Mouse (Mus musculus): ENCODE data around the gene Tspyl1. TPM values are rescaled to one million over a fixed set of nuclear protein-coding genes. Genes with fewer than 3 reads are reported as not detected.

Gene Tspyl1
- polyA plus RNA-seq, 1 experiment from 2014 or later, result 83.2 TPM

DNA sequence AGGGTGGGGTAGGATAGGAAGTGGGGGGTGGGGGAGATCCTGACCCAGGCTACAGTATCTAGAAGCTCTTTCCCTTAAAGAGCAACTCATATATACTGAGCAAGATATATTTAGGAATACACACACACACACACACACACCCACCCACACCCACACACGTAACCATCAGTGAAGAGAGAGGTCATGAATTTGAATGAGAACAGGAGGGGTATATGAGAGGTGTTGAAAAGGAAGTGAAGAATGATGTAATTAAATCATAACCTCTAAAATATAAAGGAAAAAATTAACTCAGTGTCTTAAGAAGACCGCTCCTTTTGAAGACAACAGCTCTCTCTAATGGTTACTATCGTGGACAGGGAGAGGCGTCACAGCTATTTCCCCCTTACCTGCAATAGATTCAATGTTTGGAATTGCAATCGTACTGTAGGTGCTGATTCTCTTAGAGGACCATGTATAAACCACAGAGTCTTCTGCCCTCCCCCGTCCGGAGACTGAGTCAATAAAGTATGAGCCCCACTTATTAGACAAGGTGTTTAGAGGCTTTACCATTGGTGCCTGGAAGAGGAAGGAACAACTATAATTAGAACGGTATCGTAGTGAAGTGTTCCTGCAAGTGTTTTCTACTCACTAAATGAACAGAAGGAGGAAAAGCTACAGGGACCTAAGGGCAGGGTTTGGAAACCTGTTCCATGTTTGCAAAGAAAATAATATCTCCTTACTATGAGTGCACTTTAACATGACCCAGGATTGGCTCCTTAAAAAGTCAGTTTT lies 28.1 kb downstream of the Tspyl1 start:
- no peaks in the 10 kb centered on the region for H3K9me3 ChIP-seq
- WGBS, result 75% methylated on average over 9 of the region's 9 CpGs
- no peak for ATAC-seq (ENCODE audit: insufficient number of reproducible peaks, low FRiP score, low TSS enrichment, low read depth)
- no peak overlapping the region for H3K27ac ChIP-seq
- no peak overlapping the region for H3K4me2 ChIP-seq
- no peaks in the 10 kb centered on the region for H3K4me1 ChIP-seq
- H3K9ac ChIP-seq, result no peak overlapping the region
- no peak overlapping the region for H3K4me3 ChIP-seq
- no peaks in the 10 kb centered on the region for H3K27me3 ChIP-seq
- peaks cover 8% of the 10 kb centered on the region; the same call in 1 of the 2 replicates for H3K36me3 ChIP-seq

DNA sequence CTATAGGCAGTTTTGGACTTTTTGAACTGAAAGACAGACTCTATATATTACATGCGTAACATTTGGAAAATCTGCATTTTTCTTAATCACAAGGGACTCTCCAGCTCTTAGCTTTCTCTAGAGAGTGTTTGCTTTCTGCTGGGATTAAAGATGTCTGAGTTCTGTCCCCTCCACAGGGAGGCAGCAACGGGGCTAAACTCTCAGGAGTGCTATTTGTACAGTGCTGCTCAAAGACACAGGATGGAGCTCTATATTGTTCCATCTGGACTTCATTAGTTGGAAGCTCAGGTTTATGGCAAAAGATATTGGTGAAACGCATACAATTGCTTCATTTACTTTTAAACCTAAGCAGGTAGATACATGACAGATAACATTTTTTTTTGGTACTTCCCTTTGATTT lies 30.5 kb downstream of the Tspyl1 start:
- Histone ChIP-seq H3K9me3 (no peaks in the 10 kb centered on the region), H3K27ac (no peak overlapping the region), H3K9ac (no peak overlapping the region), H3K4me2 (no peak overlapping the region), H3K4me1 (peaks cover 4% of the 10 kb centered on the region; the same call in 1 of the 2 replicates), H3K36me3 (peaks cover 8% of the 10 kb centered on the region; the same call in 1 of the 2 replicates), H3K4me3 (no peak overlapping the region), H3K27me3 (no peaks in the 10 kb centered on the region)
- ATAC-seq (ENCODE audit: insufficient number of reproducible peaks, low FRiP score, low TSS enrichment, low read depth), result no peak
- WGBS, result 38% methylated on average over 3 of the region's 3 CpGs

DNA sequence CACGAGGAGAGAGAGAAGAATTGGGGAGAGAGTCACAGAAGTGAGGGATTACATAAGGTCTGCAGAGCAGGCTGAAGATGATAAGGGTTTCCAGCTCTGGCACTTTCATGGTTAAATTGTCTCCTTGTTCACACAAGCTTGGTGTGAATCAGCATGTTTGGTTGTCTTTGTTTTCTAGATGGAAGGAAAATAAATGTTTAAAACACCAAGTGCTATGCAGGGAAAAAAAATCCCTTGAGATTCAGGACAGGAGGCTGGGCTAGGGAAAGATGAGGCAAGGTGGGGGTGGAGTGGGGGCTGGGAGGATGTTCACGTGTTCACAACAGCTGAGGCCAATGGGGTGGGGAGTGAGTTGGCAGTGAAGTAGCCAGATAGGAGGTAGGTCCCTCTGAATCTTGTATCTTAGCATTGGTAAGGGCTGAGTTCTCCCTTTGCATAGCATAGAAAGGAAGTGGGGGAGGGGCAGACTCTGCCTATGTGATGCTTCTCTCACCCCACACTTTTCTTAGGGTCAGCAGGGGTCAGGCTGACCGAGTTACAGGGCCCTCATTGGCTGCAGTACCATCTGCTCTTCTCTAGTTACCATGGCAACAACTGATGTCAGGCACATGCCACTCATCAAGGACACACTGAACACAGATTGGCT lies 34.7 kb downstream of the Tspyl1 start:
- ATAC-seq (ENCODE audit: insufficient number of reproducible peaks, low FRiP score, low TSS enrichment, low read depth), result no peak
- H3K27me3 ChIP-seq, result no peaks in the 10 kb centered on the region
- no peaks in the 10 kb centered on the region for H3K9me3 ChIP-seq
- H3K4me3 ChIP-seq, result no peak overlapping the region
- H3K36me3 ChIP-seq, result 0 out of 2 replicates have a peak, but pooled peaks cover 6% of the 10 kb centered on the region
- H3K27ac ChIP-seq, result no peak overlapping the region
- peaks cover 4% of the 10 kb centered on the region; the same call in 1 of the 2 replicates for H3K4me1 ChIP-seq
- 4% methylated on average over 3 of the region's 3 CpGs for WGBS
- H3K4me2 ChIP-seq, result no peak overlapping the region
- no peak overlapping the region for H3K9ac ChIP-seq

DNA sequence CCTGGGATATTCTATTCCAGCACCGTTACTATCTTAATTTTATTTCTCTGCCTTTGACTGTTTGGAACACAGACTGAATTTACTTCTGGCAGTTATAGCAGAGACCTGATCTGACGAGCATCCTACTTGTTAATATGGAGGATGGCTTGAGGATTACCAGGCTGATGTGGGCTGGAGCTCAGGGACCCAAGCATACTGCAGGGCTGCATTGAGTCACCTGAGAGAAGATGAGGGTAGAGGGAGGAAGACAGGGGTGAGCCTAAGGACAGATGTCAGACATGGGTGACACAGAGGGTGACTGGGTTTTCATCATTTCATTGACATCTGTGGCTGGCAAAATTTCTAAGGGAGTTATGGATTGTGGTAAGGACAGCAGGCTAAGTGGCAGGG lies 35.2 kb downstream of the Tspyl1 start:
- peaks cover 4% of the 10 kb centered on the region; the same call in 1 of the 2 replicates for H3K4me1 ChIP-seq
- no peak overlapping the region for H3K4me2 ChIP-seq
- ATAC-seq (ENCODE audit: insufficient number of reproducible peaks, low FRiP score, low TSS enrichment, low read depth), result no peak
- no peaks in the 10 kb centered on the region for H3K27me3 ChIP-seq
- no peaks in the 10 kb centered on the region for H3K9me3 ChIP-seq
- 0 out of 2 replicates have a peak, but pooled peaks cover 4% of the 10 kb centered on the region for H3K36me3 ChIP-seq
- WGBS, result 34% methylated on average over 2 of the region's 2 CpGs
- H3K9ac ChIP-seq, result no peak overlapping the region
- no peak overlapping the region for H3K4me3 ChIP-seq
- no peak overlapping the region for H3K27ac ChIP-seq

DNA sequence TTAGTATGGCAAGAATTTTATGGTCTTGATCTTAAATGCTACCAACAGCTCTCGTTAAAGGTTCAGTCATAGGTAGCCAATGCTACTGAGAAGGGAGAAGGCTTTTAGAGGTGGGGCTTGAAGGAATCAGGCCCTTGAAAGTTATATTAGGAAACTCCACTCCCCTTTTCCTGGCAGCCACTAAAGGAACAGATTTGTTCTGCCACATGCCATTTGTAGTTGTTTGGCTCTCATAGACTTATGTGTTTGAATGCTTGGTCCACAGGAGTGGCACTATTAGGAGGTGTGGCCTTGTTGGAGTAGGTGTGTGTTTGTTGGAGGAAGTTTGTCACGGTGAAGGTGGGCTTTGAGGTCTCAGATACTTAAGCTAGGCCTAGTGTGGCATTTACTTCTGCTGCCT lies 38.8 kb downstream of the Tspyl1 start:
- H3K27me3 ChIP-seq, result no peaks in the 10 kb centered on the region
- 0 out of 2 replicates have a peak, but pooled peaks cover 4% of the 10 kb centered on the region for H3K36me3 ChIP-seq
- H3K9ac ChIP-seq, result no peak overlapping the region
- peaks cover 4% of the 10 kb centered on the region; the same call in 1 of the 2 replicates for H3K4me1 ChIP-seq
- no peak overlapping the region for H3K4me3 ChIP-seq
- no peak overlapping the region for H3K4me2 ChIP-seq
- no peak overlapping the region for H3K27ac ChIP-seq
- ATAC-seq (ENCODE audit: insufficient number of reproducible peaks, low FRiP score, low TSS enrichment, low read depth), result no peak
- WGBS, result 67% methylated on average over 2 of the region's 2 CpGs
- no peaks in the 10 kb centered on the region for H3K9me3 ChIP-seq

DNA sequence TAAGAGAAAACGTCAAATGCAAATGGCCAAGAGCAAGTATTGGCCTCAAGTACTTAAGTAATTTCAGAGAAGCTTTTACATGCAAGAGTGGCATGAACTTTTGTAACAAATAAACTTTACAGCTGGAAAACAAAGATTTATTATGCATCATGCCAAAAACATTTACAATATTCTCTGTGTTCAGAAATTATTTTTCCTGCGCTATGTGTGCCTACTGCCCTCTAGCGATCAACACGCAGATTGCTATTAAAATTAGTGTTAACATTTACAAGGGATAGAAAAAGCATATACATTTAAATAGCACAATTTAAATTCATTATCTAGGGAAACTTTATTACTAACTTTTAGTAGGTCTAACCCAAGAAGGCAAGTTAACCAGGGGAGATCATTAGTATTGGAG lies 44.7 kb downstream of the Tspyl1 start:
- H3K4me3 ChIP-seq, result no peak overlapping the region
- 0 out of 2 replicates have a peak, but pooled peaks cover 3% of the 10 kb centered on the region for H3K36me3 ChIP-seq
- no peaks in the 10 kb centered on the region for H3K4me1 ChIP-seq
- H3K9ac ChIP-seq, result no peak overlapping the region
- no peaks in the 10 kb centered on the region for H3K27me3 ChIP-seq
- H3K27ac ChIP-seq, result no peak overlapping the region
- no peak overlapping the region for H3K4me2 ChIP-seq
- 15% methylated on average over 4 of the region's 4 CpGs for WGBS
- no peaks in the 10 kb centered on the region for H3K9me3 ChIP-seq
- ATAC-seq (ENCODE audit: insufficient number of reproducible peaks, low FRiP score, low TSS enrichment, low read depth), result no peak

DNA sequence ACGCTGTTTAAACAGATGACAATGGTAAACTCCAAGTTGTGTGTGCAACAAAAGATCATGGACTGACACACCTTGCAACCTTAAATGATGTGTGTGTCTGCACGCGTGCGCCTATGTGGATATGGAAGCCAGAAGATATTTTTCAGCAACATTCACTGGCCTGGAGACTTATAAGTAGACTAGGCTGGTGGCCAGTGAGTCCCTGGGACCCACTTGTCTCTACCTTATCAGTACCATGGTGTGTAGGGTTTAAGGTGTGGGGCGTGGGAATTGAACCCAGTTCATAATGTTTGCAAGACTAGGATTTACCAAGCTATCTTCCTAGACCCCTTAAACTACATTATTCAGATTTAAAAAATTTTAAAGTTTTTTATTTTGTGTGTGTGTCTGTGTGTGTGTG lies 45.2 kb downstream of the Tspyl1 start:
- Histone ChIP-seq H3K4me2 (no peak overlapping the region), H3K36me3 (no peaks in the 10 kb centered on the region), H3K27ac (no peak overlapping the region), H3K9ac (no peak overlapping the region), H3K27me3 (no peaks in the 10 kb centered on the region), H3K4me3 (no peak overlapping the region), H3K9me3 (no peaks in the 10 kb centered on the region), H3K4me1 (no peaks in the 10 kb centered on the region)
- ATAC-seq (ENCODE audit: insufficient number of reproducible peaks, low FRiP score, low TSS enrichment, low read depth), result no peak
- 60% methylated on average over 5 of the region's 5 CpGs for WGBS

DNA sequence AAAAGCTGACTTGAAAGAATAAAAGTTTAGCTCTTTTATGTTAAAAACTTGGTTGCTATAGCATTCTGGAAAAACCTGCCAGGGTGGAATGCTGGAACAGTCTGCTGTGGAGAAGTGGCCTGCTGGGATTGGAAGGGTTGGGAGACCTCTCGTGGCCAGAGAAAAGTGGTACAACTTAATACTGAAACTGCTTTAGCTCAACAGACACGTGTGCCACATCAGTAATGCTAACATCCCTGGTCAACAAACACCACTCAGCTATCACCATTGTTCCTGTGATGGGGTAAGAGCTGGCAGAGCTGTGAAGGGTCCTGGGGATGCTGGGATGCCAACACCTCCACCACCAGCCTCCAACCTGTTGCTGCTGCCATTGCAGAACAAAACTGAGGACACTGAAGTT lies 46.3 kb downstream of the Tspyl1 start:
- no peak overlapping the region for H3K9ac ChIP-seq
- WGBS, result 4% methylated on average over 2 of the region's 2 CpGs
- H3K4me2 ChIP-seq, result no peak overlapping the region
- no peaks in the 10 kb centered on the region for H3K9me3 ChIP-seq
- H3K4me1 ChIP-seq, result no peaks in the 10 kb centered on the region
- no peak for ATAC-seq (ENCODE audit: insufficient number of reproducible peaks, low FRiP score, low TSS enrichment, low read depth)
- no peaks in the 10 kb centered on the region for H3K36me3 ChIP-seq
- H3K27me3 ChIP-seq, result no peaks in the 10 kb centered on the region
- no peak overlapping the region for H3K27ac ChIP-seq
- H3K4me3 ChIP-seq, result no peak overlapping the region

Other genes starting within 250 kb of the Tspyl1 start
- gene Trappc3l, start 244.6 kb upstream of the Tspyl1 start, polyA plus RNA-seq (2015; fragmentation: Nextera tagmentation; extraction: Ambion mirVana), result not detected in 2 replicates
- gene Calhm4, start 237.9 kb upstream of the Tspyl1 start, polyA plus RNA-seq (2015; fragmentation: Nextera tagmentation; extraction: Ambion mirVana), result not detected in 2 replicates
- 0.78 and 0.87 TPM in 2 replicates for gene Calhm5, start 185.7 kb upstream of the Tspyl1 start, polyA plus RNA-seq (2015; fragmentation: Nextera tagmentation; extraction: Ambion mirVana)
- 0.59 and 1.1 TPM in 2 replicates for gene Calhm6, start 154.2 kb upstream of the Tspyl1 start, polyA plus RNA-seq (2015; fragmentation: Nextera tagmentation; extraction: Ambion mirVana)
- gene Dse, start 74.5 kb upstream of the Tspyl1 start, polyA plus RNA-seq (2015; fragmentation: Nextera tagmentation; extraction: Ambion mirVana), result 35.5 and 39.0 TPM in 2 replicates
- 15.3 and 17.0 TPM in 2 replicates for gene Tspyl4, start 15.3 kb downstream of the Tspyl1 start, polyA plus RNA-seq (2015; fragmentation: Nextera tagmentation; extraction: Ambion mirVana)
- 34.8 and 45.2 TPM in 2 replicates for gene Col10a1, start 107.8 kb downstream of the Tspyl1 start, polyA plus RNA-seq (2015; fragmentation: Nextera tagmentation; extraction: Ambion mirVana)
- 9.7 and 11.5 TPM in 2 replicates for gene Nt5dc1, start 136.4 kb downstream of the Tspyl1 start, polyA plus RNA-seq (2015; fragmentation: Nextera tagmentation; extraction: Ambion mirVana)
- 12.6 TPM in 2 replicates for gene Frk, start 201.2 kb downstream of the Tspyl1 start, polyA plus RNA-seq (2015; fragmentation: Nextera tagmentation; extraction: Ambion mirVana)